Mouse (Mus musculus): ENCODE results near the gene Zfp169. TPM values are rescaled to one million over a fixed set of nuclear protein-coding genes. Genes with fewer than 3 reads are reported as not detected.
A peak's percentile ranks its signal among the peaks of the same experiment; 100 is the strongest.

The Zfp169 gene
- total RNA-seq, 1 experiment = 6.6 TPM

DNA sequence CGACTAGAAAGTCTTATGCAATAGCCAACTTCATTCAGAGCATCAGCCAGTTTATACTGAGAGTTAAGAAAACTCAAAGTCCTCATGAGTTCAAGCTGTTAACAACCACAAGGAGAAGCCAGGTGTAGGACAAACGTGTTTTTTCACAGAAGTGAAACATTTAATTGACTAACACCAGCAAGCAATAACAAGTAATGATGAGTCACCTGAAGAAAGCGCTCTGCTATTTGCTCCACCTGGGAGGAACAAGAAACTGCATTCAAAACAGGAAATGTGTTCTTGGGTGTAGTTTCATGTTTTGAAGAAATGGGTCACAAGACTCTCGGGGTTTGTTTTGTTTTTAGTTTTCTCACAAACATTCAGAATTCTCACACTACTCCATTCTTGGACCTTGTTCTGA lies 2.6 kb upstream of the Zfp169 start:
- H3K27ac ChIP-seq (ENCODE audit: insufficient read depth, low read depth, low read length, poor library complexity, severe bottlenecking) = no peak overlapping the region
- H3K9ac ChIP-seq (ENCODE audit: insufficient read depth, low read depth, low read length, poor library complexity, severe bottlenecking) = no peak overlapping the region
- in situ Hi-C loops (cut with MboI; ENCODE audit: low sequenced_read_pairs in 2 of 2, unreplicated experiment in 2 of 2) = no loop called here
- H3K9me3 ChIP-seq (ENCODE audit: control insufficient read depth, insufficient read depth, low read depth, low read length) = no peaks in the 10 kb centered on the region
- peaks cover 0 to 4% of the 10 kb centered on the region in 2 experiments; a peak in 2 of 4 replicates for H3K4me1 ChIP-seq (ENCODE audit: control insufficient read depth in 2 of 2, insufficient read depth in 2 of 2, low read length in 2 of 2, poor library complexity in 1 of 2)
- H3K4me3 ChIP-seq (ENCODE audit: insufficient read depth in 1 of 2, low read depth in 1 of 2, low read length in 2 of 2, poor library complexity in 1 of 2, severe bottlenecking in 1 of 2) = no peak overlapping the region
- DNase-seq (ENCODE audit: low read depth, low spot score) = no peak
- no peak for TF ChIP-seq ZNF384 (IDR thresholded peaks at IDR 0.05; ENCODE audit: low read depth, low read length)
- TF ChIP-seq ZC3H11A (IDR thresholded peaks at IDR 0.05; ENCODE audit: borderline replicate concordance, low read depth, low read length) = no peak
- no peaks in the 10 kb centered on the region for H3K36me3 ChIP-seq (ENCODE audit: control insufficient read depth, insufficient read depth, low read length, poor library complexity, severe bottlenecking)

DNA sequence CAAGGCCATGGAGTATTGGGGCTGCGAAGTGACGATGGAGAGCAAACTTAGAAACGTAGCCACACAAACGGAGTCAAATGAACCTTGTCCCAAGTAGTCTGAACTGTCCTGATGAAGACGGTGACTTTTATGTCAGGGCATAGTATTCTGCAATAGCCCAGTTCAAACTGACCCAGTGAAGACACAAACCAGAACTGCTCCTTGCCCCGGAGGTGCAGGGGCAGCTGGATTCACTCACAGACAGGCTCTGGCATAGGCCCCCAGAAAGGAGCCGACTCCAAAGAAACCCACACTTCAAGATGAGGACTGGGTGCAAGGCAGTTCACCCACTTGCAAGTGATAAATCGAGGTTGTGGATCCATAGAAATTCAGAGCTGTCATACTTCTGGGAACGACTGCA lies 4.6 kb downstream of the Zfp169 start:
- in situ Hi-C loops (cut with MboI; ENCODE audit: low sequenced_read_pairs in 2 of 2, unreplicated experiment in 2 of 2) = no loop called here
- Histone ChIP-seq H3K4me3 (ENCODE audit: insufficient read depth in 1 of 2, low read depth in 1 of 2, low read length in 2 of 2, poor library complexity in 1 of 2, severe bottlenecking in 1 of 2) (no peak overlapping the region), H3K9ac (ENCODE audit: insufficient read depth, low read depth, low read length, poor library complexity, severe bottlenecking) (no peak overlapping the region), H3K4me1 (ENCODE audit: control insufficient read depth in 2 of 2, insufficient read depth in 2 of 2, low read length in 2 of 2, poor library complexity in 1 of 2) (peaks cover 0 to 2% of the 10 kb centered on the region in 2 experiments; a peak in 2 of 4 replicates), H3K36me3 (ENCODE audit: control insufficient read depth, insufficient read depth, low read length, poor library complexity, severe bottlenecking) (peaks cover 4% of the 10 kb centered on the region; the same call in 1 of the 2 replicates), H3K9me3 (ENCODE audit: control insufficient read depth, insufficient read depth, low read depth, low read length) (no peaks in the 10 kb centered on the region), H3K27ac (ENCODE audit: insufficient read depth, low read depth, low read length, poor library complexity, severe bottlenecking) (no peak overlapping the region)
- TF ChIP-seq MAFK (IDR thresholded peaks at IDR 0.05; ENCODE audit: insufficient read depth, low read depth, low read length) = no peak
- no peak for TF ChIP-seq ZC3H11A (IDR thresholded peaks at IDR 0.05; ENCODE audit: borderline replicate concordance, low read depth, low read length)
- TF ChIP-seq ZNF384 (IDR thresholded peaks at IDR 0.05; ENCODE audit: low read depth, low read length) = no peak
- TF ChIP-seq CHD2 (IDR thresholded peaks at IDR 0.05; ENCODE audit: low read depth, low read length) = no peak
- TF ChIP-seq HCFC1 (IDR thresholded peaks at IDR 0.05; ENCODE audit: borderline replicate concordance, insufficient read depth, low read length) = no peak
- no peak for DNase-seq (ENCODE audit: low read depth, low spot score)

DNA sequence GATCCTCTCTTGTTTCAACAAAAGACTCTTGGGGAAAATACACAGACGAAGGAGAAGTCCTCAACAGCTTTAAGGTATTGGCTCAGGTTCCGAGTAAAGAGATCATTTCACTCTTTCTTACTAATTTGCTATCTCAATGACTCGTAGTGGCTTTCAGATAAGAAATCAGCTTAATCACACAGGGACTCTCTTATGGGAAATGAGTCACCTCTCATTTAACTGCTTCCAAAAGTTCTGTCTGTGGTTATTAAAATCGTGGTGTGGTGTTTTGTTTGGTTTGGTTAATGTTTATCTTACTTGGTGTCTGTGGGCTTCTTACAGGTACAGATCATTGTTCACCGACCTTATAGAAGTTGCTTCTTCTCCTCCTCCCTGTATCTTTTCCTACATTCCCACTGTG lies 10.8 kb downstream of the Zfp169 start:
- no peak for DNase-seq (ENCODE audit: low read depth, low spot score)
- Histone ChIP-seq H3K4me3 (ENCODE audit: insufficient read depth in 1 of 2, low read depth in 1 of 2, low read length in 2 of 2, poor library complexity in 1 of 2, severe bottlenecking in 1 of 2) (no peak overlapping the region), H3K9ac (ENCODE audit: insufficient read depth, low read depth, low read length, poor library complexity, severe bottlenecking) (no peak overlapping the region), H3K4me1 (ENCODE audit: control insufficient read depth in 2 of 2, insufficient read depth in 2 of 2, low read length in 2 of 2, poor library complexity in 1 of 2) (no peaks in the 10 kb centered on the region), H3K27ac (ENCODE audit: insufficient read depth, low read depth, low read length, poor library complexity, severe bottlenecking) (no peak overlapping the region), H3K9me3 (ENCODE audit: control insufficient read depth, insufficient read depth, low read depth, low read length) (no peaks in the 10 kb centered on the region), H3K36me3 (ENCODE audit: control insufficient read depth, insufficient read depth, low read length, poor library complexity, severe bottlenecking) (peaks cover 4% of the 10 kb centered on the region; the same call in 1 of the 2 replicates)
- TF ChIP-seq ZNF384 (IDR thresholded peaks at IDR 0.05; ENCODE audit: low read depth, low read length) = no peak
- TF ChIP-seq ZC3H11A (IDR thresholded peaks at IDR 0.05; ENCODE audit: borderline replicate concordance, low read depth, low read length) = no peak
- TF ChIP-seq HCFC1 (IDR thresholded peaks at IDR 0.05; ENCODE audit: borderline replicate concordance, insufficient read depth, low read length) = no peak
- no peak for TF ChIP-seq MAFK (IDR thresholded peaks at IDR 0.05; ENCODE audit: insufficient read depth, low read depth, low read length)
- no peak for TF ChIP-seq CHD2 (IDR thresholded peaks at IDR 0.05; ENCODE audit: low read depth, low read length)
- in situ Hi-C loops (cut with MboI; ENCODE audit: low sequenced_read_pairs in 2 of 2, unreplicated experiment in 2 of 2) = no loop called here

DNA sequence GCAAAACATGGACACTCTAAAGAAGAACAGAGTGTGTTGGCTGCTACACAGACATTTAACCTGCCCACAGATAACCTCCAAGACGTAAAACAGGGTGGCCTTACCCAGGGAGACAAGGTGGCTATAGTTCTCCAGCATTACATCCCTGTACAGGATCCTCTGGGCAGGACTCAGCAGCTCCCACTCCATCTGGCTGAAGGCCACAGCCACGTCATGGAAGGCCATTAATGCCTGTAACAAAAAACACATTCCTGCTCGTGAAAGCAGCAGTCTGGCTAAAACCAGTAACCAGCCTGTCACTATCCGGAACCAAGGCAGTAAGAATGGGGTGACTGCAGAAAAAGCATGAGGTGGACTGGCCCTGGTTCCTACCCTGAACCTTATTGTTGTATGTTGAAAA lies 14.6 kb downstream of the Zfp169 start:
- Histone ChIP-seq H3K9me3 (ENCODE audit: control insufficient read depth, insufficient read depth, low read depth, low read length) (no peaks in the 10 kb centered on the region), H3K36me3 (ENCODE audit: control insufficient read depth, insufficient read depth, low read length, poor library complexity, severe bottlenecking) (no peaks in the 10 kb centered on the region), H3K9ac (ENCODE audit: insufficient read depth, low read depth, low read length, poor library complexity, severe bottlenecking) (no peak overlapping the region), H3K4me3 (ENCODE audit: insufficient read depth in 1 of 2, low read depth in 1 of 2, low read length in 2 of 2, poor library complexity in 1 of 2, severe bottlenecking in 1 of 2) (no peak overlapping the region), H3K4me1 (ENCODE audit: control insufficient read depth in 2 of 2, insufficient read depth in 2 of 2, low read length in 2 of 2, poor library complexity in 1 of 2) (no peaks in the 10 kb centered on the region), H3K27ac (ENCODE audit: insufficient read depth, low read depth, low read length, poor library complexity, severe bottlenecking) (no peak overlapping the region)
- DNase-seq (ENCODE audit: low read depth, low spot score) = no peak
- in situ Hi-C loops (cut with MboI; ENCODE audit: low sequenced_read_pairs in 2 of 2, unreplicated experiment in 2 of 2) = no loop called here
- TF ChIP-seq HCFC1 (IDR thresholded peaks at IDR 0.05; ENCODE audit: borderline replicate concordance, insufficient read depth, low read length) (no peak), CHD2 (IDR thresholded peaks at IDR 0.05; ENCODE audit: low read depth, low read length) (no peak), ZC3H11A (IDR thresholded peaks at IDR 0.05; ENCODE audit: borderline replicate concordance, low read depth, low read length) (no peak), MAFK (IDR thresholded peaks at IDR 0.05; ENCODE audit: insufficient read depth, low read depth, low read length) (no peak), ZNF384 (IDR thresholded peaks at IDR 0.05; ENCODE audit: low read depth, low read length) (no peak)

DNA sequence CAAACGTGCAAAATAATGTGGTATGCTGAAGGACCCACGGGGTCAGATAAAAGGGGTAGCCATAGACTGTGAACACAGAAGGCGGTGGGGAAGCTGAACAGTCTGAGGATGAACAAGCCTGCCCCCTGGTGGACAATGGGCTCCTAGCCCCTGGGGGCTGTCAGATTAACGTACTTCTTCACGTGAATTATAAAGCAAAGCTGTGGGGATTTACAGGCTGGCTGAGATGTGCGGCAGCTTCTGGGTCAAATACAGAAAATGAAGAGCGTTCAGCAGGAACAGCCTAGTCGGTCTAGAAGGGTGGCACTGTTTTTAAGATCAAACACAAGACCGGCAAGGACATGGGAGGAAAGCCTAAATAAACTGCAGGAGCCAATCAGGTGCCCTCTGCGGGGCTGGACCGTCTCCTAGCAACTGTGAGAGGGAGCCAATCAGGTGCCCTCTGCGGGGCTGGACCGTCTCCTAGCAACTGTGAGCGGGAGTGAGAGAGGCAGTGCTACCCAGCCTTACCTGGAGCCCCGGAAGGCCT lies 15.5 kb downstream of the Zfp169 start:
- Histone ChIP-seq H3K9ac (ENCODE audit: insufficient read depth, low read depth, low read length, poor library complexity, severe bottlenecking) (no peak overlapping the region), H3K36me3 (ENCODE audit: control insufficient read depth, insufficient read depth, low read length, poor library complexity, severe bottlenecking) (no peaks in the 10 kb centered on the region), H3K4me1 (ENCODE audit: control insufficient read depth in 2 of 2, insufficient read depth in 2 of 2, low read length in 2 of 2, poor library complexity in 1 of 2) (no peaks in the 10 kb centered on the region), H3K9me3 (ENCODE audit: control insufficient read depth, insufficient read depth, low read depth, low read length) (no peaks in the 10 kb centered on the region), H3K27ac (ENCODE audit: insufficient read depth, low read depth, low read length, poor library complexity, severe bottlenecking) (no peak overlapping the region), H3K4me3 (ENCODE audit: insufficient read depth in 1 of 2, low read depth in 1 of 2, low read length in 2 of 2, poor library complexity in 1 of 2, severe bottlenecking in 1 of 2) (peak overlapping the region; percentile 36 to 46)
- in situ Hi-C loops (cut with MboI; ENCODE audit: low sequenced_read_pairs in 2 of 2, unreplicated experiment in 2 of 2) = no loop called here
- no peak for TF ChIP-seq ZNF384 (IDR thresholded peaks at IDR 0.05; ENCODE audit: low read depth, low read length)
- TF ChIP-seq CHD2 (IDR thresholded peaks at IDR 0.05; ENCODE audit: low read depth, low read length) = no peak
- peak; percentile 58; the same call in 1 of the 2 replicates for TF ChIP-seq HCFC1 (IDR thresholded peaks at IDR 0.05; ENCODE audit: borderline replicate concordance, insufficient read depth, low read length)
- peak; percentile 50; the same call in 1 of the 2 replicates for TF ChIP-seq ZC3H11A (IDR thresholded peaks at IDR 0.05; ENCODE audit: borderline replicate concordance, low read depth, low read length)
- DNase-seq (ENCODE audit: low read depth, low spot score) = peak; percentile 77
